Mouse (Mus musculus) forebrain, postnatal 0 days (tissue): ENCODE results near the gene Epn1. TPM values are rescaled to one million over a fixed set of nuclear protein-coding genes. Genes with fewer than 3 reads are reported as not detected.

Experiments used
- ATAC-seq: fragments of 200-750 bp; cut with Nextera tagmentation; 2 replicates; pipeline ENCODE4 v1.8.0; 2017; ENCODE audit warnings: mild to moderate bottlenecking, moderate library complexity
- DNase-seq: peaks from one replicate; pipeline ENCODE4 v3.0.0-alpha.2; 2015
- H3K27ac ChIP-seq: fragments of 300-500 bp; sonication (generic); 2 replicates; pipeline ENCODE4 v1.5.1; 2014; ENCODE audit warnings: low read depth, mild to moderate bottlenecking, antibody characterized with exemption, low read length, moderate library complexity, mixed read lengths
- H3K27me3 ChIP-seq: fragments of 300-500 bp; sonication (generic); 2 replicates; pipeline ENCODE4 v1.6.1; 2014; ENCODE audit warnings: mild to moderate bottlenecking, low read length, mixed read lengths; ENCODE audit not compliant: insufficient read depth
- H3K36me3 ChIP-seq: fragments of 300-500 bp; sonication (generic); 2 replicates; pipeline ENCODE4 v1.6.1; 2014; ENCODE audit warnings: mild to moderate bottlenecking, moderate library complexity; ENCODE audit not compliant: insufficient read depth
- H3K4me1 ChIP-seq: fragments of 300-500 bp; sonication (generic); 2 replicates; pipeline ENCODE4 v1.6.1; 2014; ENCODE audit warnings: antibody characterized with exemption; ENCODE audit not compliant: insufficient read depth
- H3K4me2 ChIP-seq: fragments of 300-500 bp; sonication (generic); 2 replicates; pipeline ENCODE4 v1.6.1; 2014; ENCODE audit warnings: low read depth, mild to moderate bottlenecking, moderate library complexity
- H3K4me3 ChIP-seq: fragments of 300-500 bp; sonication (generic); 2 replicates; pipeline ENCODE4 v1.5.1; 2014; ENCODE audit warnings: low read depth, low read length, mixed read lengths
- H3K9ac ChIP-seq: fragments of 300-500 bp; sonication (generic); 2 replicates; pipeline ENCODE4 v1.6.1; 2014; ENCODE audit warnings: mild to moderate bottlenecking
- H3K9me3 ChIP-seq: fragments of 300-500 bp; sonication (generic); 2 replicates; pipeline ENCODE4 v1.6.1; 2016; ENCODE audit warnings: low read length
- CTCF ChIP-seq: sonication (generic); IDR thresholded peaks from 2 replicates; pipeline ENCODE4 v1.5.1; 2016; ENCODE audit warnings: antibody characterized with exemption, control low read depth, low read depth
- WGBS: fragments of 180-500 bp; shearing (Covaris S2); extraction: QIAGEN DNeasy Blood & Tissue Kit; methylation state at CpG from one replicate; pipeline ENCODE4 v1.1.7; 2014; 5-methylcytosine and 5-hydroxymethylcytosine counted together
- polyA plus RNA-seq: library from polyadenylated mRNA; unstranded; fragments of >200 nt; fragmentation: Nextera tagmentation; extraction: Ambion mirVana; gene quantifications from 2 replicates; pipeline ENCODE4 v1.2.1, GENCODE M21; 2015
- total RNA-seq: library from RNA; depleted of rRNA; stranded (reverse); fragments of >200 nt; gene quantifications from 2 replicates; pipeline ENCODE4 v1.2.3, GENCODE M21; 2014

The Epn1 gene
- total and polyA plus RNA-seq, 2 experiments from 2014 or later: 127 to 347 TPM

GRCm38 (mm10) chr7:5037026-5037425 is 43.0 kb upstream of the Epn1 start:
- WGBS: 93% methylated on average over 7 of the region's 7 CpGs
- Histone ChIP-seq H3K9ac (no peak overlapping the region), H3K27ac (no peak overlapping the region), H3K27me3 (no peaks in the 10 kb centered on the region), H3K4me1 (peaks cover 11% of the 10 kb centered on the region; the same call in 1 of the 2 replicates), H3K36me3 (peaks cover 36% of the 10 kb centered on the region), H3K4me3 (0 out of 2 replicates have a peak overlapping the region, but pooled peaks have one; percentile 67), H3K4me2 (peak overlapping the region; percentile 57; the same call in 1 of the 2 replicates), H3K9me3 (no peaks in the 10 kb centered on the region)
- ATAC-seq (no peak), DNase-seq (no peak)
- TF ChIP-seq CTCF: no peak

DNA sequence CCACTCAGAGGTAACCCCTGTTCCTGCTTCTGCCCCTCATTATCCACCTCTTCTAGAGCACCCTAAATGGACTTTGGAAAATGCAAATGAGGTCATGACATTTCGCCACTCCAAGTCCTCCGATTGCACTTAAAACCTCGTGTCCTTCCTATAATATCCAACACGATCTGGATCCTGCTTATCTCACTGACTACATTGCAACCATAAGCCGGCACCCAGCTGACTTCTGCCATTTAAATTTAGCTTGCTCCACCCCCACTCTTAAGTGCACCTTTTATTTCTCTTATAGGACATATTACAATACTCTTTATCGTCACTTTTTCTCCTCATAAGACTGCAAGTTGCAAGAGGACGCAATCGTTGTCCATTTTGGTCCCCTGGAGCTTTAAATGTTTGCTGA is 42.6 kb upstream of the Epn1 start:
- Histone ChIP-seq H3K4me2 (peak overlapping the region; percentile 57), H3K4me1 (peaks cover 11% of the 10 kb centered on the region; the same call in 1 of the 2 replicates), H3K9ac (peak overlapping the region; percentile 76), H3K9me3 (no peaks in the 10 kb centered on the region), H3K36me3 (peaks cover 31% of the 10 kb centered on the region), H3K4me3 (peak overlapping the region; percentile 67), H3K27me3 (no peaks in the 10 kb centered on the region), H3K27ac (peak overlapping the region; percentile 96)
- no peak for ATAC-seq
- no peak for DNase-seq
- no peak for TF ChIP-seq CTCF
- 82% methylated on average over 8 of the region's 8 CpGs for WGBS

- ATAC-seq: peak; percentile 98
These were observed 41.8 kb upstream of the Epn1 start, which contains the start of gene Zfp784 for GRCm38 (mm10) chr7:5038109-5038732. Zfp784 (minus strand) TSS chr7:5038446.

DNA sequence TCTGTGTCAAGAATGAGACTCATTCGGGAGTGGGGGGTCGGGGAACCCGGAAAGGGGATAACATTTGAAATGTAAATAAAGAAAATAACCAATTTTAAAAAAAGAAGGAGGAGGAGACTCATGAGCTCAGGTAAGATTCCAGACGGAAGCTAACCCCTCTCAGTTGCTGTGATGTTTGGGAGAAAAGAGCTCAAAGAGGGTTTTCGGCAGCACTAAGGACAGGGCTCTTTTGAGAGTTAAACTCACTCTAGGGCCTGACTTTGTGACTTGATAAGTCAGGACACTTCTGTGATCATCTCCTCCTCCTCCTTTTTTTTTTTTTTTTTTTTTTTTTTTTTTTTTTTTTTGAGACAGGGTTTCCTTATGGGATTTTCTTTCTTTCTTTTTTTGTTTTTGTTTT is 41.1 kb upstream of the Epn1 start:
- ATAC-seq (no peak), DNase-seq (no peak)
- H3K4me3 ChIP-seq: peak overlapping the region; percentile 67
- TF ChIP-seq CTCF: no peak
- WGBS: 31% methylated on average over 5 of the region's 5 CpGs
- peak overlapping the region; percentile 76 for H3K9ac ChIP-seq
- H3K27ac ChIP-seq: no peak overlapping the region
- H3K4me2 ChIP-seq: peak overlapping the region; percentile 57
- H3K9me3 ChIP-seq: no peaks in the 10 kb centered on the region
- peaks cover 11% of the 10 kb centered on the region; the same call in 1 of the 2 replicates for H3K4me1 ChIP-seq
- no peaks in the 10 kb centered on the region for H3K27me3 ChIP-seq
- H3K36me3 ChIP-seq: peaks cover 17% of the 10 kb centered on the region

More at GRCm38 (mm10) chr7:5038109-5038732, 41.8 kb upstream of the Epn1 start, which contains the start of gene Zfp784:
- Histone ChIP-seq H3K36me3 (peaks cover 24% of the 10 kb centered on the region), H3K9me3 (no peaks in the 10 kb centered on the region), H3K9ac (peak within 1 kb of the TSS; percentile 76), H3K4me3 (peak within 1 kb of the TSS; percentile 67), H3K4me2 (peak within 1 kb of the TSS; percentile 57), H3K27ac (peak within 1 kb of the TSS; percentile 96), H3K4me1 (peaks cover 11% of the 10 kb centered on the region; the same call in 1 of the 2 replicates), H3K27me3 (no peaks in the 10 kb centered on the region)
- WGBS: under 1% methylated on average over 48 of the region's 48 CpGs
- TF ChIP-seq CTCF: no peak
- peak; percentile 93 for DNase-seq

- Histone ChIP-seq H3K9ac (no peak overlapping the region), H3K36me3 (peaks cover 3% of the 10 kb centered on the region; the same call in 1 of the 2 replicates), H3K27me3 (no peaks in the 10 kb centered on the region), H3K27ac (no peak overlapping the region), H3K4me3 (no peak overlapping the region), H3K9me3 (no peaks in the 10 kb centered on the region), H3K4me2 (no peak overlapping the region), H3K4me1 (no peaks in the 10 kb centered on the region)
- no peak for ATAC-seq
- 86% methylated on average over 2 of the region's 2 CpGs for WGBS
- DNase-seq: no peak
- TF ChIP-seq CTCF: no peak
These were observed 35.1 kb upstream of the Epn1 start for GRCm38 (mm10) chr7:5044981-5045380.

GRCm38 (mm10) chr7:5046112-5046511 is 33.9 kb upstream of the Epn1 start:
- 65% methylated on average over 2 of the region's 2 CpGs for WGBS
- Histone ChIP-seq H3K4me2 (no peak overlapping the region), H3K9me3 (no peaks in the 10 kb centered on the region)

GRCm38 (mm10) chr7:5047313-5047712 is 32.7 kb upstream of the Epn1 start:
- no peaks in the 10 kb centered on the region for H3K9me3 ChIP-seq
- DNase-seq (peak; percentile 52), ATAC-seq (no peak)
- WGBS: 30% methylated on average over 2 of the region's 2 CpGs
- H3K4me1 ChIP-seq: peaks cover 4% of the 10 kb centered on the region; the same call in 1 of the 2 replicates
- H3K36me3 ChIP-seq: no peaks in the 10 kb centered on the region
- no peak overlapping the region for H3K4me2 ChIP-seq
- peak; percentile 41 for TF ChIP-seq CTCF
- no peak overlapping the region for H3K4me3 ChIP-seq
- H3K27me3 ChIP-seq: no peaks in the 10 kb centered on the region
- no peak overlapping the region for H3K9ac ChIP-seq
- no peak overlapping the region for H3K27ac ChIP-seq

More at GRCm38 (mm10) chr7:5046112-5046511, 33.9 kb upstream of the Epn1 start:
- ATAC-seq (no peak), DNase-seq (no peak)
- Histone ChIP-seq H3K27me3 (no peaks in the 10 kb centered on the region), H3K36me3 (peaks cover 3% of the 10 kb centered on the region; the same call in 1 of the 2 replicates), H3K9ac (no peak overlapping the region), H3K4me3 (no peak overlapping the region), H3K4me1 (peaks cover 4% of the 10 kb centered on the region; the same call in 1 of the 2 replicates), H3K27ac (no peak overlapping the region)
- TF ChIP-seq CTCF: peak; percentile 6; the same call in 1 of the 2 replicates
